Mouse (Mus musculus) T-helper 1 cell (primary cell): Measurements from ENCODE around the gene Abi1.
"Not testable (repeated sequence)": the region's sequence is repeated elsewhere in the genome, so short reads cannot be mapped to it uniquely, and the experiment has no call there.

Experiments
- in situ Hi-C: fragments of 300-600 bp; cut with MboI, MseI; formaldehyde crosslinking; loops from one replicate; pipeline ENCODE4 v1.15.1; 2025; ENCODE audit warnings: high pct_unique_total_duplicates

Abi1 gene

DNA sequence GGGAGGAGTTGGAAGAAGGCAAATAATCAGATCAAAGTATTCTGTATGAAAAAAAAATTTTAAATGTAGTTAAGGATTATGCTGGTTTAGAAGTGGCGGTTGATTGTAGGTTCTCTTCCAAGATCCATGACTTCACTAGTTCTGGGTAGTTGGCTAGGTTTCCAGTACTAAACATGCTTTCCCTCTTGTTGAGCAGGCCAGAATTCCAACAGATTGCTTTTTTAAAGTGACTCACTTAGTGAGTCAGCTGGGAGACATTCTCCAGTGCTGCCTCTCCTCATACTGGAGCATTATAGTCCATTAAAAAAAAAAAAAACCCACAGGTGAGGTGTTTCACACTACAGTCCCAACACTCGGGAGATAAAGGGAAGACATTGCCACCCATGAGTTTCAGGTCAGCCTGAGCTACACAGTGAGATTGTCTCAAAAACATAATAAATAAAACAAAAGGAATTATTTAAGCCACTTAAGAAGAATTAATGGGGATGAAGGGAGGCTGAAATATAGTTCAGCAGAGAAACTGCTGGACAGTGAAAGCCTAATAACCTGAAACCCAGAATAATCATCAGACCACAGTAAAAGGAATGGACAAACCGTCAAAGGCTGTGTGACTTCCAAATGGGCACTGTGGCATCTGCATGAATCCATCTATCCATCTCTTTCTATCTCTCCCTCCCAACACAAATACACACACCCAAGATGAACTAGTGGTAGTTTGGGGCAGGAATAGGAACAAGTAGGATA is 5.2 kb downstream of the Abi1 start:
- in situ Hi-C loops = loop anchor here (5.0 kb wide), 1 partner anchor 42 kb away; no protein-coding TSS in a partner anchor

DNA sequence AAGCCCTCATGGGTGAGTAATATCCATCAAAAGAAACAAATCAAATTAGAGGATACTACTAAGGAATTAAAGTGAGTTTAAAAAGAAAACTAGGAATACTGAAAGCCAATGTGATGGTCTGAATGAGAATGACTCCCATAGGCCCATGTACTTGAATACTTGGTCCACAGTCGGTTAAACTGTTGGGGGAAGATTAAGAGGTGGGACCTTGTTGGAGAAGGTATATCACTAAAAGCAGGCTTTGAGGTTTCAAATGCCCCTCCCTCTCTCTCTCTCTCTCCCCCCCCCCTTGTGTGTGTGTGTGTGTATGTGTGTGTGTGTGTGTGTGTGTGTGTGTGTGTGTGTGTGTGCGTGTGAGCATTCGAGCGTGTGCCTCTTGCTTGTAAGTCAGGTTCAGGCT is 9.4 kb downstream of the Abi1 start:
- in situ Hi-C loops = loop anchor here (5.0 kb wide), 1 partner anchor 47 kb away; no protein-coding TSS in a partner anchor

DNA sequence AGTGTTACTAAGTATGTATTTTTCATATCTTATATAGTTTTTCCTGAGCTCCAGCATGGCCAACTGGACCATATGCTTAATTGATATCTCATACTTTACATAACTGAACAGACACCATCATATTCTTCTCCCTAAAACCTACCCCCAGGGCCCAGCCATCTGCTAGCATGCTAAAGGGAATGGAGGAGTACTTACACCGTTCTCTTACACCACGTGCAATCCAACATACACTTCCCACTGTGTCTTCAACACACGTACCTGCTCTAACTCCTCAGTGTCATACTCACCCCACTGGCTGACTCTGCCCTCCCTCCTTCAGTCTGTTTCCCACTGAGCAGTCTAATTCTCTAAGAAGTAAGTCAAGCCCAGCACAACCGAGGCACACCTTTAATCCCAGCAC is 11.2 kb downstream of the Abi1 start:
- in situ Hi-C loops = no loop called here

DNA sequence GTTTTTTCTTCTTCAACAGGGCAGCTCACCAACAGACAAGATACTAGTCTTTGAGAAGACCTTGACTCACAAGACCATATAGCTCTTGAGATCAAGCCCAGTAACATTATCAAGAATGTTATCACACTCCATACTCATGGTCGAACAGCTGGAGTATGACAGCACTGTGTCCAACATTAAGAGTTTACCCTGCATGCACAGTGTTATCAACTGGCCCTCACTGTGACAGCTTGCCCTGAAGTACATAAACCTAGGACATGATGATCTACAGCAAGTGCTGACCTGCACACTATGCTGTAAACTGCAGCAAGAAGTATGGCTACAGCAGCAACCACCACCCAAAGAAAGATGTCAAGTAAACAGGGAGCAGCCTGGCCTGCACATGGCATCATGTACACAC is 13.7 kb downstream of the Abi1 start:
- in situ Hi-C loops = no loop called here

DNA sequence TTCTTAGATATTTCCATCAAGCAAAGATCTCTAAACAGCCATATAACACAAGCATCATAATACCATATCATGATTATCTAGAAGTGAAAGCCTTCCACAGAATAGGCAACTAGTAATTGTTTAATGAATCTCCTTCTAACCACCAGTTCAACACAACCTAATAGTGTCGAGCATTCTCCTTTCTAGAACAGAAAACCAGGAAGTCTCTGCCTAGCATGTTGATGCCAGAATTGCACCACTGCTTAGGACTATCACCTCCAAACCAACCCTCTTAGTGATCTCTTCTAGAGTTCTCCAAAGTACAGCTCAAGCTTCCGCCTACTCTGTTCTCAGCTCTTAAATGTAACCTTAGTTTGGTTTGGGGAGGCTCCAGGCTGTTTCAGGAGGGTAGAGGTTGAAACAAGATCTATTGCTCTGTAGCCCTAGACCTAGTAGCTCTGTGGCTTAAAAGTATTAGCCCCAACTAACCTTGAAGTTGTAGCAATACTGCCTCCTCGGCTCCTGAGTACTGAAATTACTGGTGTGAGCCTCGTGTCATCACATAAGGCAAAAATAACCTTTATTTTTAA is 16.2 kb downstream of the Abi1 start:
- in situ Hi-C loops = no loop called here

DNA sequence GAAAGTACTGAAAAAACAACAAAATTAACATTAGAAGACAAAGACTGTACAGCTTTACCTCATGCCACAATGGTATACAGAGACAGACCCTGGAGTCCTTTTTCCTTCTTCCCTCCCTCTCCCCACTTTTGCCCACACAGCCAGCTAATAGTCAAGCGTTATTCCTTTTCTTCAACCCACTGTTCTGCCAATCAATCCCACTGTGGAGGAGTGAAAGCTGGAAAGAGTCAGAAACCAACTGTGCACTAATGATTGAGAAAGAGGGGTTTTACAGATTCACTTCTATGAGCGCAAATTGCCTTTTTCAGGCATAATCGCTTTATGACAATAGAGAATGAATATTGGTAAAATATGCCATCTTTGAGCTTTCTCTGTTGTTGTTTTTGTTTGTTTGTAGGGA is 17.0 kb downstream of the Abi1 start:
- in situ Hi-C loops = no loop called here

DNA sequence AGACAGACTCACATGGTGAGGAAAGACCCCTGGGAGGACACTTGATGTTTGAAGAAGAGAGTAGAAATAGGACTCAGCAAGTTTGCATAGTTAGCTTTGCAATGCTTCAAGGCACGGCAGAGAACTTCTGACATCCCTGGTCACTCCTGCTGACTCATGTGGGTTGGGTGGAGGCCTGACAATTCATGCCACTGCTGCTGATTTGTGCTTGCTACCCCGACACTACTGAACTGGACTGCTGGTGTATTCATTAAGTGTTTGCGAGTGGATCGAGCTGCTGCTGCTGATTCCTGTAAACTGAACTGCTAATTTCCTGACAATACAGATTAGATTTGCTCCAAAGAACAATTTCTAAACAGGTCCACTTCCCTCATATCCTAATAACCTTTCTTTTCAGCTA is 18.3 kb downstream of the Abi1 start:
- in situ Hi-C loops = no loop called here

DNA sequence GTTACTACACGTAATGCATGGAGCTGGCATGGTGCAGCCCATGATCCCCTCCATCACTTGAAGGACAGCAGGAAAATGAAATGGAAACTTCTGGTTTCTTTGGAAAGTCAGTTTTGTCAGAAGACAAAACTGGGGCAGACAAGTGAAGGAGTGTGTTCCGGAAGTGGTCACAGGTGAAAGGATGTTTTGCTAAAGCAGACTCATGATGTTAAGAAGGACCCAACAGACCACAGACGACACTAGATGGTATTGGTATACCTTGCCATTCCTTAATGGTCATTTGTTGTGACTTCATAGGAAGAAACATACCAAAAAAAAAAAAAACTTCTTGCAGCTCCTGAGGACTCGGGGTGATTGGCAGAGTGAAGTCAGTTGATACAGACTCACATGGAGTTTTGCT is 18.7 kb downstream of the Abi1 start:
- in situ Hi-C loops = no loop called here

DNA sequence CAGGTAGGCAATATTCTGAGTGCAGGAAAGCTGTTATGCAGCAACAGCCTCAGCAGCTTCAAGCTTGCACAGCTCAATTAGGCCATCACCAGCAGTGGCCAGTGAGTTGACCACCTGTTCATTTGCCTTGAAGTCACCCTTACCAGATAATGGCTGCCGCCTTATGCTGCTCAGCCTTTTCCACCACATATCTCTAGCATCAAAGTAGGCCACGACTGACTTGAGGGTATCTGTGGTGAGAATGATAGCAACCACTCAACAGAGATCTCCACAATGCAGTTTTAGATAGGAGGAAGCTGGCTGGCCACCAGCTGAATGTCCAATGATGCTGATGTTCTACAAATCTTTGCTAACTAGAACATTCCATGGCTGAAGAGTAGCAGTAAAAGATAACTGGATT is 20.9 kb downstream of the Abi1 start:
- in situ Hi-C loops = no loop called here

DNA sequence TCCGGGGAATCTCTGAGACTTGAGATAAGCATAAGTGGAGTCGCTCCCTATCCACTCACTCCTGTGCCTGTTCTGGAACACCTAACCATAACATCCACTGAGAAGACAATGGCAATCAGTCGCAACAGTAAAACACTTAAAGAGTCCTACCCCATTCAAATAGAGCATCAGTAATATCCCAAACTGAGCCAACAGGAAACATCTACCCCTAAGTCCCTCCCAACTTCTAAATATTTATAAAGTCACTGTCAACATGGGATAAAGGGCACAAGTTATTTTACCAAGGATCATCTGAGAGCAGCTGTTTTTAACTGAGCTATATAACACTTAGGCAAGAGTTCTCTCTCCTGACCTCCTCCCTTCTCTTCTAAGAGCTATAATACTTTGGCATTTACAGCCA is 23.9 kb downstream of the Abi1 start:
- in situ Hi-C loops = no loop called here

DNA sequence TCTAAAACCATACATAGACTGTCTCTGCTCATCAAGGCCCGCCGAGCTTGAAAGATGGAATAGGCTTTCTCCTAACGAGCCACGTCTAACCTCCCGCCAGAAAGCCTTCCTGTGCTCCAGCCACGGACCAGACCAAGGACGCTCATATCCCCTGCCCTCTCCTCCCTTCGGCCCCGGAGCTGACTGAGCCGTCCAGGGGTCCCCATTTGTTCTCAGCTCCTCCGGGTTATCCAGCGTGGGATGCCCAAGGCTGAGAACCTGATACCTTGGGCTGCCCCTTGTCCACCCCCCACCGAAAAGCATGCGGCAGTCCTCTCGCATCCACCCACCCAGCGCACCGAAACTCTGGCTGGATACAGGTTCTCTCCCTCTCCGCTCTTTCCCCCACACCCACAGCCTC is 24.7 kb downstream of the Abi1 start:
- in situ Hi-C loops = no loop called here

DNA sequence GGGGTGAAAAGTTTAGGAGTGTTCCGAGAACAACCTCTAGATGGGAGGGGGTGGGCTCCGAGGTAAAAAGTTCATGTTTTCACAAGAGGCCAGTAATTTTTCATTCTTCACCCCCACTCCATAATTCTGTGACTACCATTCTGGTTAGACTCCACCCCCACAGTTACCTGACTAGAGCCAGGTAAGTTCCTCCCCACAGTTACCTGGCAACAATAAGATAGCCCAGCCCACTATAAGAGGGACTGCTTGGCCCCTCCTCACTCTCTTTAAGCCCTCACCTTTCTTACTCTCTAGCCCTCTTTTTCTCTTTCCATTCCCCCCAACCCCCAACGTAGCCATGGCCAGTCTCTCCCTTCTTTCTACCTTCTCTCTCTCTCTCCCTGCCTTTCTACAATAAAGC is 25.1 kb downstream of the Abi1 start:
- in situ Hi-C loops = not testable (repeated sequence)

DNA sequence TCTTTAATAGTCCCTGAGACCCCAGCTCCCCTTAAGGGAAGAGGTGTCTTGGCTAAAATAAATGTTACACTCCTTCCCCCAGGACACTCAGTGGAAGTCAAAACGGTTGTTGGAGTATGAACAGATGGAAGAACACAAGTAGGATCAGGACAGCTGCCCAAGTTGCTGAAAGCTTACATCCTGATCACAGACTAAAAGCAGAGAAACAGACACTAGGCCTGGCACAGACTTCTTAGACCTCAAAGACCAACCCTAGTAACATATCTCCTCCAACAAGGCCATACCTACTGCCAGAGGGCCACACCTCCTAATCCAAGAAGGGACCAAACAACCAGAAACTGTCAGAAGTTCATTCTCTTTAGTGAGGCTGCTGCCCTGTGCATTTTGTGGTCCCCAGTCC is 31.8 kb downstream of the Abi1 start:
- in situ Hi-C loops = no loop called here

DNA sequence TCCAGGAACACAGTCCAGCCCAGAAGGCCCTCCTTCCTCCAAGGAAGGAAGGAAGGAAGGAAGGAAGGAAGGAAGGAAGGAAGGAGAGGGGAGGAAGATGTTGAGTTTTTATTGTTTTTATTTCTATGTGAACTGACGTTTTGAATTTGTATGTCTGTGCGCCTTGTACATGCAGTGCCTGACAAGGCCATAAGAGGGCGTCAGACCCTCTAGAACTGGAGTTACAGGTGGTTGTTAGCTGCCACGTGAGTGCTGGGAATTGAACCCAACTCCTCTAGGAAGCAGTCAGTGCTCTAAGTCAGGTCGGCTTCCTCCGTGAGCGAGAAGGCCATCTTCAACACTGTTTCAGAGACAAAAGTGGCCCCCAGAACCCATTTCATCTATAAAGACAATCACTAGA is 32.5 kb downstream of the Abi1 start:
- in situ Hi-C loops = no loop called here

DNA sequence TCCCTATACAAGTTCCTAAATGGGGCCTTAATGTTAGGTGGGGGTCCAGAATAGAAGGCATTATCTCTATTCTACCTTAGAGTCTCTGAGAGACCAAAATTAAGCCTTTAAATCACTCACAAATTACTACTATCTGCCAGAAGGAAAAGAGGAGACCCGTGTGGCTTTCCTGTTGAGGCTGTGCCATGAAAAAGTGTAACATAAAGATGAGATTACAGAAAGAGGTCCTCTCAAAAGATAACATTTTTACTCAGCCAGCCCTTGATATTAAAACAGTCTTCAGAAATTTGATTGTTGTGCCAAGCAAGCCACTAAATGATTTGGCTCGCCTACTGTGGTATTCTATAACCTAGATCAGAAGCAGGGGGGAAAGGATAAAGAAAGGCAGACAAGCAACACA is 32.9 kb downstream of the Abi1 start:
- in situ Hi-C loops = no loop called here

DNA sequence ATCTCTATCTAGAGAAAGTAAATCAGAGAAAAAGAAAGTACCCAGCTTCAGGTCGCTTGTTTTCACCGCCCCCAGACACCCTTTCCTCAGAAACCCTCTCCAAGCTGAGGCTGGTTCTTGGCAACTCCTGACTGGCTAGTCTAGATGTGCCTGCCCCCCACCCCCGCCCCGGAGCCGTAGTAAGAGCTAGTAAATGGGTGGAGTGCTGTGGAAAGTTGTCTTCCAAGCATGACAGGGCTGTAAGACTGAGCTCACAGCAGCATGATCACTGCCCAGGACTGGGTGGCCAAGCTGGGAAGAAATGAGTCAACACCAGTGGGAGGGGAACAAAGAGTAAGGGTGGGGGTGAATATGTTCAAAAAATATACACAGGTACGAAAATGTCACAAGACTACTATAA is 33.8 kb downstream of the Abi1 start:
- in situ Hi-C loops = no loop called here

DNA sequence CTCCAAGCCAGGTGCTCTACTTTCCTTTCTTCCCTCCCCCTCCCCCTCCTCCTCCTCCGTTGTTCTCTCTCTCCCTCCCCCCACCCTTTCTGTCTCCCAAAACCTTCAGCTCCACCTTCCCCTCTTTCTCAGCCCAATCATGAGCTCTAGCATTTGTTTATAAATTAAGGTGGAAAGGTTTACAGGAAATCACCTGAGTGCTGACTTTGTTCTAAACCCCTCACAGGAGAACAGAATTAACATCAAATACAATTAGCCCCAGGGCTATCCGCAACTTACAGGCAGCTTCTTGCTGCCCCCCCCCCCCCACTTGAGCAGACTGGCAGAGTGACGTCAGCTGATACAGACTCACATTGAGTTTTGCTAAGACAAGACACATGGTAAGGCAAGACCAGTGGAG is 37.4 kb downstream of the Abi1 start:
- in situ Hi-C loops = no loop called here

DNA sequence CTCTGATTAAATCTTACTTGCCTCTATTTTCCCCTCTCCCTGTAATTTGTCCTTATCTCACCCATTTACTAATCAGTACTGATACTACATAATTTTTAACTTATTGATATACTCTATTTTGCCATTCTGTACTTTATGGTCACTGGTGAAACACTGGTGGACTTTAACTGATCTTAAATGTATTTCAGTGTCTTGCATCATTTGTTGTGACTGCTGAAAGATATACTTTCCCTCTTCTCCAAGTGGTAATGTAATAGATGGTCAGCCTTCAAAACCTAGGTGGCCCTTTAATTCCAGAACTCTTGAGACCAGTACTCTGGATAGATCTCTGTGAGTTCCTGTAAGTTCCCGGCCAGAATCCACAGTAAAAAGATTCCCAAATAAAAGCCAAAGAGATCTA is 40.4 kb downstream of the Abi1 start:
- in situ Hi-C loops = no loop called here

DNA sequence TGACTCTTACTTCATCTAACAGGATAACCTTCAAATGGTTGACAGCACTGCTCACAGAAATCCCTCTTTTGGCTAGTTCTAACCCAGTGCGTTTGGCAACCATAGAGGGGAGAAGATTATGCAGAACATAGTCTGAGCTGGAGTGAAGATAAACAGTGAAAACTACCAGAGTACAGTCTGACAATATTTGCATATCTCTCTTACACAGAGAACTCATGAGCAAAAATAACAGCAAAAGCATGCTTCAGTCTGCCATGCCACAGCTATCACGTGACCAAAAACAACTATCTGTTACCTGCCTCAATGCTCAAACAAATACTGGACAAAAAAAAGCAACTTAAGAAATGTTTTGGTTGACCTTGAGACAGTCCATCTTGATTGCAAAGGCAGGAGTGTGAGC is 41.2 kb downstream of the Abi1 start:
- in situ Hi-C loops = no loop called here

DNA sequence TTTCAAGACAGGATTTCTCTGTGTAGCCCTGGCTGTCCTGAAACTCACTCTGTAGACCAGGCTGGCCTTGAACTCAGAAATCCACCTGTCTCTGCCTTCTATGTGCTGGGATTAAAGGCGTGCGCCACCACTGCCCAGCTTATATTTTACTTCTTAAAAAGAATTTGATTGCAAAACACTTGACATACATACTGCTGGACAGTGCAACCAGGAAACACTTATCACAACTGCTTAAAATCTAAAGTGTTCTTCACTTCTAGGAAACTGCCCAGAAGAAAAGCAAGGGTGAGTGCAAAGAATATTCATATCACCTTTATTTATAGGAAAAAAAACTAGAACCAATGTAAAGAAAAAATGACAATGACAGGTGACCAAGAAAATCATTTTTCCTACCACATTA is 42.0 kb downstream of the Abi1 start:
- in situ Hi-C loops = no loop called here

DNA sequence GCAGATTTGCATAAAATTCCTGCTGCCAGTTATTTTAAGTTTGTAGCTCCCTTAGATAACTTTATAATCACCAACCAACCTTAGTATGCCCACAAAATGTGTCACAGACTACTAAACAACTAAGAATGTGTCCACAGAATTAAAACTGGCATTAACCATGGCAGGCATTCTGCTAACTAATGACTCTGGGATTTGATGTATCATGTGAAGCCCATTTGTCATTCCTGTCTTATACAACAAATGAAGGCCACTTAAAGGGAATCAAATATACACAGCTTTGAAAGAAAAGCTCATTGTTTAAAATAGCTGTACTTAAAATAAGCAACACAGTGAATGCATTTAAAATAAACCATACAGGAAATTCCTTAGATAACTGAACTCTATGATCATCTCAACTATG is 44.0 kb downstream of the Abi1 start:
- in situ Hi-C loops = no loop called here

DNA sequence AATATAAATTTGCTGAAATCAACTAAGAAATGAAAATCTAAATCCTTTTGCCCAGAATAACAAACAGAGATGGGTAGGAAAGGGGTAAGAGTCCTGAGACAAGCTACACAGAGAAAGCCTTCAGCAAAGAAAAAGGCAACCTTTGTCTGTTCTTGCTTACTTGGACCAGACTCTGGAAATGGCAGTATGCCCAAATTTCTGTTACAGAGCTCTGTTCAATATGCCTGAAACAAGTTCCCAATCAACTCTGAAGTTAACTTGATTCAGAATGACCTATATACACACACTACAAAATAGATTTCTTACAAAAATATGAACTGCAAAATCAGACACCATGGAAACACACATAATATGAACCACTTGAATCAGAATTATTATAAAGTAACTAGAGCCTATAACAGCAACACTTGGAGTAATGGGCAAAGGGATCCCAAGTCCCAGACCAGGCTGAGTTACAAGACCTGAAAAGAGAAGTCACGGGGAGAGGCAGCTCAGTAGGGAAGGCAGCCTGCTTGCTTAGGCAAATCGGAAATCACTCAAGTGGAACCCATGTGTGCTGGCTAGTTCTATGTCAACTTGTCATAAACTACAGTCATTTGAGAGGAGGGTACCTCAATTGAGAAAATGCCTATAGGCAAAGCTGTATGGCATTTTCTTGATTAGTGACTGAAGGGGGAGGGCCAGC is 53.9 kb downstream of the Abi1 start:
- in situ Hi-C loops = no loop called here

DNA sequence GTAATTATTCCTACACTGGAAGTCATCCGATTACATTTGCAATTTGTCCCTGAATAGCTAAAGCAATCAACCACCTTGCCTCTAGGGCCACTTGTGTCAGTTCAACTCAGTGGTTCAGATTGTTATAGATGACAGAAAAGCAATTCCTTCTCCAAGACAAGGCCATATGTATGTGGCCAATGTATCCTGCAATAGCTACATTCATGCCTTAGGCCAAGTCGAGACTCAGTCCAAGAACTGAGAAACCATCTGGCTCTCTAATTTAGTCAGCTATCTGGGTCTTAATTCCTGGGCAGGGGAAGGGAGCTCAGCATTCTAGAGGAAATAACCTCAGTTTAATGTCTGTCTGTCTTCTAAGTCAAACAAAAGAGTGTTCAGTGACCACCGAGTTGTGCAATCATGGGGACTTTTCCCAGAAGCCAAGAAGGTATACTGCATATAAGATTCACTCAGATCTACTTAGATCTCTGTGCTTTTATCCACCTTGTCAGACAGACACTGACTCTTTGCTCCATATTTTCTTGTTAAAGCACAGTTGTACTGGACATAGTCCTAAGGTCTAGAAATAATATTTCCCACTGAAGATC is 62.6 kb downstream of the Abi1 start:
- in situ Hi-C loops = no loop called here
